Mouse (Mus musculus) adrenal gland, postnatal 36 days (tissue): ENCODE measurements at regions not wholly inside any gene's neighbourhood (a gene's known extent, or its start where the extent isn't known, plus 50 kb on each side); places are given as distances from the start of the nearest gene placed in this dataset.
A peak's percentile ranks its signal among the peaks of the same experiment; 100 is the strongest.
"Not testable (repeated sequence)": the region's sequence is repeated elsewhere in the genome, so short reads cannot be mapped to it uniquely, and the experiment has no call there.

ENCODE experiments used
- DNase-seq, 2 experiments: peaks; one replicate each; pipeline ENCODE4 v3.0.0; 2021; ENCODE audit warnings: mixed read lengths in 1 of 2

- peak in 1 of 2 experiments; percentile 2 for DNase-seq
Observed at GRCm38 (mm10) chr7:52170176-52170921, 154.8 kb upstream of the 1700015G11Rik start.

DNA sequence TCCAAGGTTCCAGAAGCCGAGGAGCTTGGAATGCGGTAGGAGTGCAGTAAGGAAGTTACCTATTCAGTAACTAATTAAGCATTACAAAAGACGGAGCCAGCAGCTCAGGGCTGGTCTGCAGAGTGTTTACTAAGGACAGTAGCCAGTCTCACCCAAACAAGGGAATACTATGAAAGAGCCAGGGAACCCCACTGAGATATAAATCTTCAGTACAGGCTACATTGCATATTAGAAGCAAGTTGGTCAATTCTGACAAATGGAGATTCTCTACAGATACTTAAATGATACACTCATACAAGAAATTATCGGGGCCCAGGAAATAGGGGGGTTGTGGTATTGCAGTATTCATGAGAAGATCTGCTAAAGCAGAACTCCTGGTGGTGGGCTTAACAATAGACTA lies 148.5 kb upstream of the 1700015G11Rik start:
- not testable (repeated sequence) for DNase-seq

- no peak for DNase-seq
Observed at GRCm38 (mm10) chr7:52159410-52159809, 143.9 kb upstream of the 1700015G11Rik start.

DNA sequence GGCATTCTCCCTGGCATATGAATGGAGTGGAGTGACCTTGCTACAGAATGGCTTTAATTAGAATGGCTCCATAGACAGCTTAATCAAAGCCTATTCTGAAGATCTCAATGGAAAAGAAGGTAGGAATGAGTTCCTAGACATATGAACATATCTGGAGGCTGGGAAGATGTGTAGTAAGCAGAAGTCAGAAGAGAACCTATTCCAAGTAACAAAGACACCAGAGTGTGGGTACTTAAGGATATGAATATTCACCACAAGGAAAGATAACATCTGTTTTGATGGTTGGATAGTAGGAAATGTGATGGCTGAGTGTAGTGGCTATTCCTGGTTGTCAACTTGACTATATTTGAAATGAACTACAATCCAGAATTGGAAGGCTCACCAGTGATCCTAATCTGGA lies 142.2 kb upstream of the 1700015G11Rik start:
- DNase-seq = no peak

DNA sequence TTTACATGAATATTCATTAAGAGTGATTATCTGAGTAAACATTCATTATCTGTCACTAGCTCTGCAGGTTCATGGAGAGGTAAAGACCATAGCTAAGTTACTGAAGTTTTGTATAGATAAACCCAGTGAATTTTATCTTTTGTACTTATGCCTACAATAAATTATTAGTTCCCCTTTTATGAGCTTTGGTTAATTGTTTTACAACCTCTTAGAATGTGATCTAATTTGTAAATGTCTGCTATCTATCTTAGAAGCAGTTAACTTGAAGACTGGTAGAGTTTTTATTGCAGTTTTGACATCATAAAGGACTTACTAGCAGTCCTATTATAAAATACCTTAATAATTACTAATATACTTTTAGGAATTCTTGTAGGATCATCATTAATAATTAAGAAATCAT lies 104.7 kb upstream of the 1700015G11Rik start:
- DNase-seq = no peak
